Mouse (Mus musculus): ENCODE results near the gene Dusp28. TPM values are rescaled to one million over a fixed set of nuclear protein-coding genes. Genes with fewer than 3 reads are reported as not detected.

Dusp28 gene
- polyA plus RNA-seq, 1 experiment from 2014 or later: 17.3 TPM

DNA sequence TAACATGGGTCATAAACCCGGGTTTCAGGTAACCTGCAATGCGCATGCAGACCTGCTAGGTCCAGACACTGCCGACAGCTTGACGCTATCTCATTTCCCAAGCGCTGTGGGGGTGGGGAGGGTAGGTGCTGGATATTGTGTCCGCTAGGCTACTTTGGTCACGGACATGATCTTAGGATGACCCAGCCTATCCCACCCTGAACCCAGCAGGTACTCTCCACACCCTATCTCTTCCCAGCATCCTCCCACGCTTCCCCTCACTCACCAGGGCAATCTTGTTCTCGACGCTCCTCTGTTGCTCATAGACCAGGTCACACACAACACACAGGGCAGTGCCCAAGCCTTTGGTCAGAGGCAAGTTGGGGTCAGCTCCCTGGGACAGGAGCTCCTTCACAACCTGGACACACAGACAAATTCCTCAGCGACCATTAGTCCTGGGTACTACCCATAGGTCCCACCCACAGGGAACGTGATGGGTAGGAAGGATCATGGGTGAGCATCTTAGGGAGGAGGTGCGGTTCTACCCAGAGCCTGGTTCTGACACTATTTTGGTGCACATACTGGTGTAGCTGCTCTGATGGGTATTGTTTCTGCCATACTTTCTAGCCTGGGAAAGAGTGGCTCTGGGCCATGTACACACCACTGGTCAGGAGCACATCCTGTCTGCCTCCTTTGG is 28.6 kb upstream of the Dusp28 start:
- Histone ChIP-seq H3K36me3 (ENCODE audit: control insufficient read depth, insufficient read depth, low read length) (no peaks in the 10 kb centered on the region), H3K9me3 (ENCODE audit: control insufficient read depth, low read length) (no peaks in the 10 kb centered on the region), H3K4me1 (ENCODE audit: control insufficient read depth, insufficient read depth, low read depth, low read length) (no peaks in the 10 kb centered on the region), H3K27ac (ENCODE audit: low read depth, low read length) (no peak overlapping the region), H3K27me3 (replicated peaks; ENCODE audit: control insufficient read depth, insufficient read depth, low read length) (no peaks in the 10 kb centered on the region), H3K9ac (ENCODE audit: low read depth, low read length) (no peak overlapping the region), H3K4me3 (ENCODE audit: low read length) (no peak overlapping the region), H3K4me2 (ENCODE audit: low read length) (no peak overlapping the region)
- 87% methylated on average over 13 of the region's 13 CpGs for WGBS
- ATAC-seq: no peak

DNA sequence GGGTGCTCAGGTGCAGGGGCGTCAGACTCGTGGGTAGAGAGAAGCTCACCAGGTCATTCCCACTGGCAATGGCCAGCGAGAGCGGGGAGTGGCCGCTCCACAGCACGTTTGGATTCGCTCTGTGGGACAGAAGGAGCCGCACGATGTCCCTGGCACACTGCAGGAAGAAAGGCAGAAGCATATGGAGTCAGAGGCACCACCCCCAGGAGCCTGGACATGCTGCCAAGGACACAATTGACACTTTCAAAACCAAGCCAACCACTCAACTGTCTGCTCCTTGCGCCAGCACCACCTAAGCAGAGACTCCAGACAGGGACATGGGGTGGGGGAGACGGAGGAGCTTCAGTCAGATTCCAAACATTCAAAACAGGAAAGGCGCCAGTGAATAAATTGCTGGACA is 27.5 kb upstream of the Dusp28 start:
- H3K9ac ChIP-seq (ENCODE audit: low read depth, low read length): no peak overlapping the region
- no peaks in the 10 kb centered on the region for H3K9me3 ChIP-seq (ENCODE audit: control insufficient read depth, low read length)
- no peak overlapping the region for H3K4me2 ChIP-seq (ENCODE audit: low read length)
- H3K36me3 ChIP-seq (ENCODE audit: control insufficient read depth, insufficient read depth, low read length): no peaks in the 10 kb centered on the region
- WGBS: 71% methylated on average over 12 of the region's 12 CpGs
- no peaks in the 10 kb centered on the region for H3K4me1 ChIP-seq (ENCODE audit: control insufficient read depth, insufficient read depth, low read depth, low read length)
- 0 out of 2 replicates have a peak, but pooled peaks have one; percentile 37 for ATAC-seq
- no peak overlapping the region for H3K27ac ChIP-seq (ENCODE audit: low read depth, low read length)
- H3K4me3 ChIP-seq (ENCODE audit: low read length): no peak overlapping the region
- no peaks in the 10 kb centered on the region for H3K27me3 ChIP-seq (replicated peaks; ENCODE audit: control insufficient read depth, insufficient read depth, low read length)

DNA sequence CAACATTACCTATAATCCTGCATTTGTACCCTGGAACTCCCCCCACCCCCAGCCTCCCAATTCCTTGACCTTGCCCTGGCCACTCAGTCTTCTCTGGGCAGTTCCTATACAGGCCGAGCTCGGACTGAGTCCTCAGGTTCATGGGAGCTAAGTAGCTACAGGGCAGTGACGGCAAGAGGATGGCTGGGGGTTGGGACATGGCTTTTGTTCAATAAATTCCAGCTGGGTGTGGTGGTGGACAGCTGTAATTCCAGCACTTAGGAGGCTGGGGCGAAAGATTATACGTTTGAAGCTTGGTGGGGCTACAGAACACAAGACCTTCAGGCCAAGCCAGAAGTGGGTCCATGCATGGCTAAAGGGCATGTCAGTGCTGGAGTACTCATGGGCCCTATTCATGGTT is 26.7 kb upstream of the Dusp28 start:
- H3K27me3 ChIP-seq (replicated peaks; ENCODE audit: control insufficient read depth, insufficient read depth, low read length): no peaks in the 10 kb centered on the region
- H3K4me2 ChIP-seq (ENCODE audit: low read length): no peak overlapping the region
- no peak overlapping the region for H3K9ac ChIP-seq (ENCODE audit: low read depth, low read length)
- H3K4me3 ChIP-seq (ENCODE audit: low read length): no peak overlapping the region
- no peak overlapping the region for H3K27ac ChIP-seq (ENCODE audit: low read depth, low read length)
- no peaks in the 10 kb centered on the region for H3K4me1 ChIP-seq (ENCODE audit: control insufficient read depth, insufficient read depth, low read depth, low read length)
- ATAC-seq: no peak
- WGBS: 79% methylated on average over 5 of the region's 5 CpGs
- no peaks in the 10 kb centered on the region for H3K36me3 ChIP-seq (ENCODE audit: control insufficient read depth, insufficient read depth, low read length)
- H3K9me3 ChIP-seq (ENCODE audit: control insufficient read depth, low read length): no peaks in the 10 kb centered on the region

DNA sequence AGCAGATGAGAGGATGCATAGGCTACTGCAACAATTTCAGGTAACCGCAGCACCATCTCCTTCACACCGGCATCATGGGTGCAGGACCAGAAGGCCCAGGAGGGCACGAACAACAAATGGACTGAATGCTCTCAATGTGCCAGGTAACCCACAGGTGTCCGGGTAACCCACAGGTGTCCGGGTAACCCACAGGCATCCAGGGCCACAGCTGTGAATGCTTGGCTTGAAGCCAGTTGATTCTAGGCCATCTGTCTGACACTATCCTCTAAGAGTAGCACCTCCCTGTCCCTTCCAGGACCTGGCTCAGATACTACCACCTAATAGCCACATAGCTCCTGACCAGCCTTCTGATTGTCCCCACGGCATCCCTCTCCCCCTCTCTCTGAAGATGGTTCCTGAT is 24.8 kb upstream of the Dusp28 start:
- no peak overlapping the region for H3K4me3 ChIP-seq (ENCODE audit: low read length)
- no peak overlapping the region for H3K27ac ChIP-seq (ENCODE audit: low read depth, low read length)
- no peak overlapping the region for H3K9ac ChIP-seq (ENCODE audit: low read depth, low read length)
- 77% methylated on average over 6 of the region's 6 CpGs for WGBS
- no peaks in the 10 kb centered on the region for H3K9me3 ChIP-seq (ENCODE audit: control insufficient read depth, low read length)
- no peak overlapping the region for H3K4me2 ChIP-seq (ENCODE audit: low read length)
- no peaks in the 10 kb centered on the region for H3K4me1 ChIP-seq (ENCODE audit: control insufficient read depth, insufficient read depth, low read depth, low read length)
- H3K36me3 ChIP-seq (ENCODE audit: control insufficient read depth, insufficient read depth, low read length): no peaks in the 10 kb centered on the region
- H3K27me3 ChIP-seq (replicated peaks; ENCODE audit: control insufficient read depth, insufficient read depth, low read length): no peaks in the 10 kb centered on the region
- no peak for ATAC-seq

DNA sequence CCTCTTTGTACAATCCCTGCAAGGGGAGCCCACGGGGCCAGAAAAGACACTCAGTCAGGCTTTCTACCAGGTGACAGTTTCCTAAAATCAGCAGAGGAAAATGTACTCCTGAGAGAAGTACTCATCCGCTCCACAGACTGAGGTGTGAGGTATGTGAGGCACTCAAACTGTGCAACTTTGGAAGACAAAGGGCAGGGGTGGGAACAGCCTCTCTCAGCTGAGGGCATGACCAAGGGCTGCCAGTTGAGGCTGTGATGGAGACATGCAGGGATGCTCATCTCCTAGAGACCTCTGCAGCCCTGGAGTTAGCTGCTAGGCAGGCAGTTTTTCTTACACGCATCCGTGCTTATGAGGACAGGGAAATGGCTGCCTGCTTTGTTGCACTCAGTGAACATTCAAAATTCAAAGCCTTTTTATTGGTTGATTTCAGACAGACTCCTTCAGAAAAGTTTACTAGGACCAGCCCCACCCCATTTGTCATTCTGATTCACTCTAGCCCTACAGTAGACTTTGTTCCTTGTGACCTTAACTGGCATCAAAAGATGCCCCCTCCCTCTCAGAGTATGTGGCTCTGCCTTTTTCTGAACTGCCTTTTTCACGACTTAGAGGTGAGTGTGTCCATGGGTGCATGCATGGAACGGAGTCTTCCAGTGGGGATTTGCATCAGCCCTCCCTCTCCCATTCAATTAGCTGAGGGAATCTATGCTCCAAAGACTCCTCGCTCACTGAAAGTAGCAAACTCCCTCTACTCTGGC is 17.7 kb upstream of the Dusp28 start:
- no peak overlapping the region for H3K9ac ChIP-seq (ENCODE audit: low read depth, low read length)
- H3K27ac ChIP-seq (ENCODE audit: low read depth, low read length): no peak overlapping the region
- H3K9me3 ChIP-seq (ENCODE audit: control insufficient read depth, low read length): no peaks in the 10 kb centered on the region
- H3K4me1 ChIP-seq (ENCODE audit: control insufficient read depth, insufficient read depth, low read depth, low read length): no peaks in the 10 kb centered on the region
- no peak overlapping the region for H3K4me2 ChIP-seq (ENCODE audit: low read length)
- no peak for ATAC-seq
- no peaks in the 10 kb centered on the region for H3K27me3 ChIP-seq (replicated peaks; ENCODE audit: control insufficient read depth, insufficient read depth, low read length)
- H3K36me3 ChIP-seq (ENCODE audit: control insufficient read depth, insufficient read depth, low read length): no peaks in the 10 kb centered on the region
- no peak overlapping the region for H3K4me3 ChIP-seq (ENCODE audit: low read length)
- WGBS: 72% methylated on average over 7 of the region's 7 CpGs

DNA sequence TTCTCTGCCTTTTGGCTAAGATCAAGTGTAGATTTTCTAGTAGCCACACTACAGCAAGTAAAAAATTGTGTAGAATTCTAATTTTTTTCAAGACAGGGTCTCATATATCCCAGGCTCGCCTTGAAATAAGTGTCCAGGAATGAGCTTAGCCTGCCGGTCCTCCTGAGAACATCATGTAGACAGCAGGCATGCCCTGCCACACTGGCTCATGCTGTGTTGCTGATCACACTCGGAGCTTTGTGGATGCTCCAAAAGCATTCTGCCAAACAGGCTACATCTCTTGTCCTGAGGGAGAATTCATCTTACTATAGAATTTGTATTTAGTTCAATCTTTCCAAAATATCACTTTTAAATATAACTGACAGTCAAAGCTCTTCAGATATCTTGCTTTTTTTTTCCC is 14.0 kb upstream of the Dusp28 start:
- no peaks in the 10 kb centered on the region for H3K27me3 ChIP-seq (replicated peaks; ENCODE audit: control insufficient read depth, insufficient read depth, low read length)
- no peak overlapping the region for H3K4me2 ChIP-seq (ENCODE audit: low read length)
- H3K4me3 ChIP-seq (ENCODE audit: low read length): no peak overlapping the region
- no peak for ATAC-seq
- H3K27ac ChIP-seq (ENCODE audit: low read depth, low read length): no peak overlapping the region
- WGBS: 64% methylated on average over 3 of the region's 3 CpGs
- no peaks in the 10 kb centered on the region for H3K36me3 ChIP-seq (ENCODE audit: control insufficient read depth, insufficient read depth, low read length)
- H3K9ac ChIP-seq (ENCODE audit: low read depth, low read length): no peak overlapping the region
- no peaks in the 10 kb centered on the region for H3K9me3 ChIP-seq (ENCODE audit: control insufficient read depth, low read length)
- H3K4me1 ChIP-seq (ENCODE audit: control insufficient read depth, insufficient read depth, low read depth, low read length): no peaks in the 10 kb centered on the region

DNA sequence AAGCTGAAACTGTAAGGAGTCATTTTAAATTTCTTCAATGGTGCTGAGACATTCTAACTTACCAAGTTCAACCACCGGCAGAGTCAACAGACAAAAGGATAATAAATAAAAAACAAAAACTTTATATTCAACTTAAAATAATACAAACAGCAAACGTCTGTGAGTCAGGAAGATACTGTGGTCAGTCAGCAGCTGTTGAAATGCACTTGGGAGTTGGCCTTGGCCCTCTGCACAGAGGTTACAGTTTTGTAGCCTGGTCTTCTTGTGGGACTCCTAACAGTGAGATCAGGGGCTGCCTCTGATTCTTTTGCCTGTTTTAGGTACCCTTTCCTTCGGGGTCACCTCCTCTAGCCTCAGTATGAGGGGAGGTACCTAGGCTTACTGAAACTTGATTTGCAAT is 12.9 kb upstream of the Dusp28 start:
- H3K27me3 ChIP-seq (replicated peaks; ENCODE audit: control insufficient read depth, insufficient read depth, low read length): no peaks in the 10 kb centered on the region
- H3K9ac ChIP-seq (ENCODE audit: low read depth, low read length): no peak overlapping the region
- H3K27ac ChIP-seq (ENCODE audit: low read depth, low read length): no peak overlapping the region
- H3K9me3 ChIP-seq (ENCODE audit: control insufficient read depth, low read length): no peaks in the 10 kb centered on the region
- WGBS: 70% methylated on average over 3 of the region's 3 CpGs
- no peaks in the 10 kb centered on the region for H3K36me3 ChIP-seq (ENCODE audit: control insufficient read depth, insufficient read depth, low read length)
- no peak overlapping the region for H3K4me2 ChIP-seq (ENCODE audit: low read length)
- H3K4me3 ChIP-seq (ENCODE audit: low read length): no peak overlapping the region
- ATAC-seq: no peak
- no peaks in the 10 kb centered on the region for H3K4me1 ChIP-seq (ENCODE audit: control insufficient read depth, insufficient read depth, low read depth, low read length)

DNA sequence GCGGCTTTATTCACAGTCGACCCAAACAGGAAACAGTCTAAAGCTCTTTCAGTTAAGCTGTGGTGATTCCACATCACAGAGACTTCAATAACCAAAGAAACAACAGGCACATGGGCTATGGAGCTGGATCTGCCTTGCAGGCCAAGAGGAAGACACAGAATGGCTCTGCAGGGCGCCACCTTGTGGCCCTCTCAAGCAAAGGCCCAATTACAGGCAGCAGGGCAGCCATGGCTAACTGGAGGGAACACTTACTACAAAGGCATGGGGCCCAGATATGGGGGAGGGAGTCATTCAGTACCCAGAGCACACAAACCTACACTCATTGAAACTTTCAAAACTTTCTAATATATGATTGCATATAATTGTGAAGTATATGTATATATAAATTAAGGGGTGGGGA is 11.7 kb upstream of the Dusp28 start:
- Histone ChIP-seq H3K9me3 (ENCODE audit: control insufficient read depth, low read length) (no peaks in the 10 kb centered on the region), H3K4me2 (ENCODE audit: low read length) (no peak overlapping the region), H3K4me3 (ENCODE audit: low read length) (no peak overlapping the region), H3K27me3 (replicated peaks; ENCODE audit: control insufficient read depth, insufficient read depth, low read length) (no peaks in the 10 kb centered on the region), H3K27ac (ENCODE audit: low read depth, low read length) (no peak overlapping the region), H3K36me3 (ENCODE audit: control insufficient read depth, insufficient read depth, low read length) (no peaks in the 10 kb centered on the region), H3K4me1 (ENCODE audit: control insufficient read depth, insufficient read depth, low read depth, low read length) (no peaks in the 10 kb centered on the region), H3K9ac (ENCODE audit: low read depth, low read length) (no peak overlapping the region)
- WGBS: 13% methylated on average over 3 of the region's 3 CpGs
- peak; percentile 77 for ATAC-seq

DNA sequence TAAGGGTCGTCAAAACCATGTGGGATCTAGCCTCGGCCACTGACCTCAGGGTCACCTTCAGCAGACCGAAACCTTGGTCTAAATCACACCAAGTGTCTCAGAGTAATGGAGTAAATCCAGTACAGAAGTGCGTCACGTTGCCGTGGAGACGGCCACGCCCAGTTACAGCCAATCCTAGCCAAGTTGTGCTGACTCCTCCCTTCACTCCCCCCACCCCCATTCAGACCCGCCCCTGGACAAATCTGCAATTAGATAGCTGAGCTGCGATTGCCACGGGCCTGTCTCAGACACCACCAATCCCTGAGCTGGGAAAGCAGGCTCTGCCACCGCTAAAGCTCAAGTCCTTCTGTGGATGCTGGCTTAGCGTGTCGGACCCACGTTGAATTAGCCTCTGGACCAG is 4.0 kb upstream of the Dusp28 start, which contains the start of gene Ankmy1:
TSS of gene Ankmy1 (minus strand) at position 121 of the 400 bp plus-strand sequence.
- Histone ChIP-seq H3K36me3 (ENCODE audit: control insufficient read depth, insufficient read depth, low read length) (no peaks in the 10 kb centered on the region), H3K4me1 (ENCODE audit: control insufficient read depth, insufficient read depth, low read depth, low read length) (peaks cover 15% of the 10 kb centered on the region), H3K9ac (ENCODE audit: low read depth, low read length) (peak within 1 kb of the TSS; percentile 5; the same call in 1 of the 2 replicates), H3K27me3 (replicated peaks; ENCODE audit: control insufficient read depth, insufficient read depth, low read length) (peaks cover 2% of the 10 kb centered on the region; the same call in 1 of the 2 replicates), H3K27ac (ENCODE audit: low read depth, low read length) (no peak within 1 kb of the TSS), H3K9me3 (ENCODE audit: control insufficient read depth, low read length) (no peaks in the 10 kb centered on the region), H3K4me2 (ENCODE audit: low read length) (peak within 1 kb of the TSS; percentile 53), H3K4me3 (ENCODE audit: low read length) (peak within 1 kb of the TSS; percentile 29)
- ATAC-seq: peak; percentile 37
- 0% methylated on average over 15 of the region's 15 CpGs for WGBS

Measured in hindbrain, embryonic 16.5 days (tissue).